Mouse (Mus musculus) midbrain, postnatal 0 days (tissue): ENCODE results near the gene Sc5d. TPM values are rescaled to one million over a fixed set of nuclear protein-coding genes. Genes with fewer than 3 reads are reported as not detected.
A peak's percentile ranks its signal among the peaks of the same experiment; 100 is the strongest.

ENCODE experiments used
- ATAC-seq: fragments of 200-750 bp; cut with Nextera tagmentation; 2 replicates; pipeline ENCODE4 v1.8.0; 2017; ENCODE audit warnings: moderate number of reproducible peaks, mild to moderate bottlenecking, moderate TSS enrichment, moderate library complexity; ENCODE audit not compliant: low FRiP score
- DNase-seq: peaks from one replicate; pipeline ENCODE4 v3.0.0-alpha.2; 2015; ENCODE audit warnings: low spot score
- H3K27ac ChIP-seq: fragments of 300-500 bp; sonication (generic); 2 replicates; pipeline ENCODE4 v1.5.1; 2014; ENCODE audit warnings: low read depth, mild to moderate bottlenecking, low read length, mixed read lengths
- H3K27me3 ChIP-seq: fragments of 300-500 bp; sonication (generic); 2 replicates; pipeline ENCODE4 v1.6.1; 2014; ENCODE audit warnings: low read length, control low read depth, mixed read lengths; ENCODE audit not compliant: insufficient read depth
- H3K36me3 ChIP-seq: fragments of 300-500 bp; sonication (generic); 2 replicates; pipeline ENCODE4 v1.6.1; 2014; ENCODE audit warnings: low read length, control low read depth, mixed read lengths; ENCODE audit not compliant: insufficient read depth
- H3K4me1 ChIP-seq: fragments of 300-500 bp; sonication (generic); 2 replicates; pipeline ENCODE4 v1.6.1; 2014; ENCODE audit warnings: mild to moderate bottlenecking, control low read depth, antibody characterized with exemption, low read length, mixed read lengths; ENCODE audit not compliant: insufficient read depth
- H3K4me2 ChIP-seq: fragments of 300-500 bp; sonication (generic); 2 replicates; pipeline ENCODE4 v1.6.1; 2014; ENCODE audit warnings: low read depth, mild to moderate bottlenecking, low read length, mixed read lengths; ENCODE audit not compliant: poor library complexity, severe bottlenecking
- H3K4me3 ChIP-seq: fragments of 300-500 bp; sonication (generic); 2 replicates; pipeline ENCODE4 v1.5.1; 2014; ENCODE audit warnings: low read depth, mild to moderate bottlenecking, low read length, moderate library complexity
- H3K9ac ChIP-seq: fragments of 300-500 bp; sonication (generic); replicated peaks from 2 replicates; pipeline ENCODE4 v1.6.1; 2014; ENCODE audit warnings: mild to moderate bottlenecking, low read length, moderate library complexity, mixed read lengths; ENCODE audit not compliant: poor library complexity, severe bottlenecking
- H3K9me3 ChIP-seq: fragments of 300-500 bp; sonication (generic); 2 replicates; pipeline ENCODE4 v1.6.1; 2016; ENCODE audit warnings: low read length, control low read depth
- CTCF ChIP-seq: IDR thresholded peaks from 2 replicates; pipeline ENCODE4 v1.5.1; 2016; ENCODE audit warnings: antibody characterized with exemption, mild to moderate bottlenecking
- WGBS: fragments of 180-500 bp; shearing (Covaris S2); extraction: QIAGEN DNeasy Blood & Tissue Kit; methylation state at CpG from one replicate; pipeline ENCODE4 v1.1.7; 2014; 5-methylcytosine and 5-hydroxymethylcytosine counted together
- polyA plus RNA-seq: library from polyadenylated mRNA; unstranded; fragments of >200 nt; fragmentation: Nextera tagmentation; extraction: Ambion mirVana; gene quantifications from 2 replicates; pipeline ENCODE4 v1.2.1, GENCODE M21; 2015
- total RNA-seq: library from RNA; depleted of rRNA; stranded (reverse); fragments of >200 nt; gene quantifications from 2 replicates; pipeline ENCODE4 v1.2.3, GENCODE M21; 2014

Gene Sc5d
- total and polyA plus RNA-seq, 2 experiments from 2014 or later: 63.7 to 67.0 TPM

DNA sequence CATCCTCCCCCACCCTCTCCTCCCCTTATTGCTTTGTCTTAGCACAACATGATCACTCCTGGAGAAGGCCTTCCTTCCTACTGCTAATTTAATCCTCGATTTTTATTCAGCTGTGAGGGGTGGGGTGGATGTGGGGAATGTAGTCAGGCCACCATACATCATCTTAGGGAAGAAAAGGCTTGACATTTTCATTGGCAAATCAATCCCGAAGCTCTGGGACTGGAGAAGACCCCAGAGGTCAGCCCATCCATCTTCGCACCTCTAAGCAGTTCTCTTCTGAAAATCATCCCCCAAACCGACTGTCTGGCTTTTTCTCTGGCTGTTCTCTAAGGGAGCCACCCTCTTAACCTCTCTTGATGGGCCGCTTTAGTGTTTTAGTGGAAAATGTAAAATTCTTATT lies 32.9 kb downstream of the Sc5d start:
- no peaks in the 10 kb centered on the region for H3K9me3 ChIP-seq

DNA sequence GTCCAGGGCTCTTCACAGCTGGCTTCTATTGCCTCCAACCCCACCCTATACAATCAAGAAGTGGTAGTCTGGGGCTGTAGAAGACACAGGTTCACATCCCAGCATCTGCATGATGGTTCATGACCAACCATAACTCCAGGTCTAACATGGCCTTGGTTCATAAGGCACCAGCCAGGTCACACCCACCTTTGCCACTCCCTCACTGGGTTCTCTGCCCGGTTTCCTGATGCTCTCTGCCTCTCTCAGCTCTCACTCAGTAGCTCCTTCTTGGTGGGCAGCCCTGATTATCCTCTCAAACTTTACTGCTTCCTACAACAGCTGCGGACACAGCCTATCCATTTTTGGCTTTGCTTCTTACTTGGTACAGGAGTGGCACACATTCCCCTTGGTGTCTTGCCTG lies 33.7 kb downstream of the Sc5d start:
- ATAC-seq: no peak
- 83% methylated on average over 2 of the region's 2 CpGs for WGBS
- H3K36me3 ChIP-seq: no peaks in the 10 kb centered on the region

More for the DNA sequence above, 32.9 kb downstream of the Sc5d start:
- Histone ChIP-seq H3K9ac (no peak overlapping the region), H3K27me3 (no peaks in the 10 kb centered on the region), H3K4me1 (no peaks in the 10 kb centered on the region), H3K36me3 (no peaks in the 10 kb centered on the region), H3K4me3 (no peak overlapping the region), H3K27ac (no peak overlapping the region), H3K4me2 (no peak overlapping the region)
- DNase-seq (no peak), ATAC-seq (no peak)
- TF ChIP-seq CTCF: no peak
- WGBS: 71% methylated on average over 5 of the region's 5 CpGs

GRCm38 (mm10) chr9:42229465-42230110 lies 34.5 kb downstream of the Sc5d start:
- 59% methylated on average over 12 of the region's 12 CpGs for WGBS
- Histone ChIP-seq H3K36me3 (no peaks in the 10 kb centered on the region), H3K9me3 (no peaks in the 10 kb centered on the region), H3K4me2 (no peak overlapping the region), H3K9ac (no peak overlapping the region), H3K27me3 (no peaks in the 10 kb centered on the region), H3K4me1 (no peaks in the 10 kb centered on the region), H3K27ac (no peak overlapping the region), H3K4me3 (no peak overlapping the region)
- TF ChIP-seq CTCF: no peak
- ATAC-seq (no peak), DNase-seq (peak; percentile 33)

More for the DNA sequence above, 33.7 kb downstream of the Sc5d start:
- Histone ChIP-seq H3K27me3 (no peaks in the 10 kb centered on the region), H3K9me3 (no peaks in the 10 kb centered on the region), H3K4me3 (no peak overlapping the region), H3K4me2 (no peak overlapping the region), H3K27ac (no peak overlapping the region), H3K4me1 (no peaks in the 10 kb centered on the region), H3K9ac (no peak overlapping the region)
- TF ChIP-seq CTCF: no peak
- no peak for DNase-seq

DNA sequence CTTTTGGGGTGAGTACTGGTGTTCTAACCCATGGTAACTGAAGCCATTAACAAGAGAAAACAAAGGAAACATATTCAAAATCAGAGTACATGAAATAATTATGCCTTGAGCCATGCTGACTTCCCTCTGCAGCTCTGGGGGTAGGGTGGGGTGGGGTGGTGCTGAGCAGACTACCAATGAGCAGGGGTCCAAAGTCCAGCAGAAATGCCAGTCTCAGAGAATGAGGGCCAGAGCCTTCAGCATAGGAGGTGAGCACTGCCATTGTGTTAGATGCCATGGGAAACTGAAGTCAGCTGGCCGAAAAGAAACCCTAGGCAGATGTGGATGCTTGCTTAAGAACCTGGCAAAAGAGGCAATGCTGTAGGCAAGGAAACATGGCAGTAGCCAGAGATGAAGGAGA lies 36.3 kb downstream of the Sc5d start:
- ATAC-seq (no peak), DNase-seq (no peak)
- Histone ChIP-seq H3K4me2 (no peak overlapping the region), H3K4me3 (no peak overlapping the region), H3K9me3 (no peaks in the 10 kb centered on the region), H3K27ac (no peak overlapping the region), H3K27me3 (no peaks in the 10 kb centered on the region), H3K4me1 (no peaks in the 10 kb centered on the region), H3K9ac (no peak overlapping the region), H3K36me3 (no peaks in the 10 kb centered on the region)
- no peak for TF ChIP-seq CTCF
- 75% methylated on average over 1 of the region's 1 CpGs for WGBS

DNA sequence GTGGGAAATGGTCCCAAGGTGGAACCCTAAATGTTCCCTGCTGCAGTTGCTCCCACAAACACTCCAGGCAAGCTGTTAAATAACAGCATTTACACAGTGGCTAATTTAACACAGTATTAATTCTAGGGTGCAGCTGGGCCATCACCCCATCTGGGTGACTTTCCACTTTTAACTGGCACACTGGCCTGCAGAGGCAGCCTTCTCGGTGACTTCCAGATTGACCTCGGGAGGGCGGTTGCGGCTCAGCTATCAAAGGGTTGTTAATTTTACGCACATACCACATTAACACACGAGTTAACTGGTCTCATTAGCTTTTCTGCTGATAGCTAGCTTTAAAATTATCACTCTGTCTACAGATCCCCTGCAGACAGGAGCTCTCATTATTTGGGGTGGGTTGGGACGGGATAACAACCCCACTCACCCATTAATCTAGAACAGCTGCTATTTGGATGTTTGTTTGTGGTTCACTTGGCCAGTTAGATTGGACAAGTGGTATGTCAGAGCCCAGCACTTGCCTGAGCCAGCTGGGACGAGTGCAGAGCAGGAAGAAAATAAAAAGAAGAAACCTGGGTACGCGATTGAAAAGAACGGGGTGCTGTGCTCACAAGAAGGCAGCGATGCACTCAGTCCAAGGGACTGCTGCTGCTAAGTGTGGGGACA lies 44.9 kb downstream of the Sc5d start:
- WGBS: 73% methylated on average over 12 of the region's 12 CpGs
- no peaks in the 10 kb centered on the region for H3K9me3 ChIP-seq
- TF ChIP-seq CTCF: no peak
- H3K4me3 ChIP-seq: no peak overlapping the region
- no peaks in the 10 kb centered on the region for H3K27me3 ChIP-seq
- H3K4me2 ChIP-seq: no peak overlapping the region
- H3K4me1 ChIP-seq: no peaks in the 10 kb centered on the region
- ATAC-seq (no peak), DNase-seq (no peak)
- no peaks in the 10 kb centered on the region for H3K36me3 ChIP-seq
- no peak overlapping the region for H3K27ac ChIP-seq
- H3K9ac ChIP-seq: no peak overlapping the region

GRCm38 (mm10) chr9:42217685-42218084 lies 46.4 kb downstream of the Sc5d start:
- Histone ChIP-seq H3K4me3 (no peak overlapping the region), H3K27ac (no peak overlapping the region), H3K9ac (no peak overlapping the region), H3K4me2 (no peak overlapping the region), H3K36me3 (no peaks in the 10 kb centered on the region), H3K4me1 (no peaks in the 10 kb centered on the region), H3K9me3 (no peaks in the 10 kb centered on the region), H3K27me3 (no peaks in the 10 kb centered on the region)
- 66% methylated on average over 10 of the region's 10 CpGs for WGBS
- DNase-seq (no peak), ATAC-seq (no peak)
- TF ChIP-seq CTCF: no peak
